Mouse (Mus musculus) CH12.LX (cell line): ENCODE results near the gene Mturn. TPM values are rescaled to one million over a fixed set of nuclear protein-coding genes. Genes with fewer than 3 reads are reported as not detected.

Experiments used
- DNase-seq: peaks from one replicate; pipeline ENCODE4 v3.0.0-alpha.2; 2013; ENCODE audit errors: extremely low read depth
- H3K27ac ChIP-seq: 2 replicates; pipeline ENCODE4 v1.5.1; 2012; ENCODE audit warnings: low read depth, mild to moderate bottlenecking, control low read depth, moderate library complexity; ENCODE audit not compliant: insufficient read depth
- H3K27me3 ChIP-seq: replicated peaks from 2 replicates; pipeline ENCODE3; 2012; ENCODE audit warnings: inconsistent platforms
- H3K36me3 ChIP-seq, 2 experiments: replicated peaks in 1 of 2; 2 replicates each; pipeline versions ENCODE3 to v1.6.1; 2012; ENCODE audit warnings: inconsistent platforms in 1 of 2, low read length in 1 of 2, mild to moderate bottlenecking in 1 of 2, mixed read lengths in 1 of 2, moderate library complexity in 1 of 2; ENCODE audit not compliant: control insufficient read depth in 1 of 2, insufficient read depth in 1 of 2
- H3K4me1 ChIP-seq, 2 experiments: 2 replicates each; pipeline ENCODE4 v1.6.1; 2012; ENCODE audit warnings: inconsistent platforms in 1 of 2, moderate library complexity in 1 of 2; ENCODE audit not compliant: insufficient read depth in 2 of 2, control insufficient read depth in 1 of 2
- H3K4me2 ChIP-seq: 2 replicates; pipeline ENCODE4 v1.6.1; 2012; ENCODE audit warnings: low read depth, mild to moderate bottlenecking, control low read depth; ENCODE audit not compliant: poor library complexity, insufficient read depth, severe bottlenecking
- H3K4me3 ChIP-seq, 3 experiments: fragments of 150-350 bp in 1 of 3; sonication (generic) in 1 of 3; replicated peaks in 1 of 3; 2 replicates each; pipeline versions ENCODE3 to v1.5.1; 2011 to 2012; ENCODE audit warnings: low read depth in 2 of 3, low read length in 2 of 3, mild to moderate bottlenecking in 2 of 3, moderate library complexity in 2 of 3, control low read depth in 1 of 3, improper control_type of control experiment in 1 of 3, inconsistent platforms in 1 of 3, mixed read lengths in 1 of 3; ENCODE audit not compliant: poor library complexity in 1 of 3
- H3K79me2 ChIP-seq: replicated peaks from 2 replicates; pipeline ENCODE4 v1.6.1; 2012; ENCODE audit warnings: mild to moderate bottlenecking, moderate library complexity; ENCODE audit not compliant: control insufficient read depth, poor library complexity, insufficient read depth, severe bottlenecking; ENCODE audit errors: extremely low read depth
- H3K9ac ChIP-seq: 2 replicates; pipeline ENCODE4 v1.6.1; 2012; ENCODE audit warnings: low read depth, mild to moderate bottlenecking, control low read depth, moderate library complexity; ENCODE audit not compliant: insufficient read depth
- H3K9me3 ChIP-seq: replicated peaks from 2 replicates; pipeline ENCODE3; 2012; ENCODE audit warnings: low read length, inconsistent platforms, mixed read lengths
- CHD2 ChIP-seq: IDR thresholded peaks from 2 replicates; pipeline ENCODE4 v1.6.1; 2011; ENCODE audit warnings: low read length, improper control_type of control experiment
- ELF1 ChIP-seq: IDR thresholded peaks from 2 replicates; pipeline ENCODE4 v1.6.1; 2014; ENCODE audit warnings: low read depth, mild to moderate bottlenecking, inconsistent platforms, low read length, improper control_type of control experiment
- EP300 ChIP-seq: IDR thresholded peaks from 2 replicates; pipeline ENCODE4 v1.6.1; 2011; ENCODE audit warnings: low read length, improper control_type of control experiment
- GABPA ChIP-seq: IDR thresholded peaks from 2 replicates; pipeline ENCODE4 v1.6.1; 2012; ENCODE audit warnings: low read depth, low read length, improper control_type of control experiment, inconsistent platforms; ENCODE audit not compliant: insufficient replicate concordance
- HCFC1 ChIP-seq: IDR thresholded peaks from 2 replicates; pipeline ENCODE4 v1.6.1; 2012; ENCODE audit warnings: low read depth, mild to moderate bottlenecking, inconsistent platforms, low read length, improper control_type of control experiment
- IRF4 ChIP-seq: IDR thresholded peaks from 2 replicates; pipeline ENCODE4 v1.6.1; 2014; ENCODE audit warnings: low read depth, mild to moderate bottlenecking, inconsistent platforms, low read length, improper control_type of control experiment
- KAT2A ChIP-seq: IDR thresholded peaks from 2 replicates; pipeline ENCODE4 v1.6.1; 2012; ENCODE audit warnings: low read length, improper control_type of control experiment, inconsistent platforms; ENCODE audit not compliant: insufficient replicate concordance
- MAX ChIP-seq: IDR thresholded peaks from 2 replicates; pipeline ENCODE4 v1.6.1; 2011; ENCODE audit warnings: low read length, improper control_type of control experiment
- MYC ChIP-seq: IDR thresholded peaks from 2 replicates; pipeline ENCODE4 v1.6.1; 2011; ENCODE audit warnings: low read depth, mild to moderate bottlenecking, improper control_type of control experiment, low read length
- POLR2A ChIP-seq: IDR thresholded peaks from 2 replicates; pipeline ENCODE4 v1.6.1; 2011; ENCODE audit warnings: low read depth, mild to moderate bottlenecking, improper control_type of control experiment, low read length
- POLR2AphosphoS2 ChIP-seq: IDR thresholded peaks from 2 replicates; pipeline ENCODE4 v1.6.1; 2011; ENCODE audit warnings: low read depth, low read length, improper control_type of control experiment
- RAD21 ChIP-seq: IDR thresholded peaks from 2 replicates; pipeline ENCODE4 v1.6.1; 2011; ENCODE audit warnings: low read depth, mild to moderate bottlenecking, low read length, improper control_type of control experiment, moderate library complexity
- RCOR1 ChIP-seq: conservative IDR thresholded peaks from 2 replicates; pipeline ENCODE4 v1.6.1; 2012; ENCODE audit warnings: low read depth, mild to moderate bottlenecking, inconsistent platforms, low read length, improper control_type of control experiment
- SIN3A ChIP-seq: IDR thresholded peaks from 2 replicates; pipeline ENCODE4 v1.6.1; 2012; ENCODE audit warnings: low read length, improper control_type of control experiment, inconsistent platforms
- SMC3 ChIP-seq: IDR thresholded peaks from 2 replicates; pipeline ENCODE4 v1.6.1; 2011; ENCODE audit warnings: low read depth, low read length, improper control_type of control experiment
- TBP ChIP-seq: conservative IDR thresholded peaks from 2 replicates; pipeline ENCODE4 v1.6.1; 2011; ENCODE audit warnings: low read depth, low read length, improper control_type of control experiment
- TCF12 ChIP-seq: IDR thresholded peaks from 2 replicates; pipeline ENCODE4 v1.6.1; 2014; ENCODE audit warnings: low read depth, mild to moderate bottlenecking, inconsistent platforms, low read length, improper control_type of control experiment
- USF1 ChIP-seq: IDR thresholded peaks from 2 replicates; pipeline ENCODE4 v1.6.1; 2014; ENCODE audit warnings: low read depth, mild to moderate bottlenecking, inconsistent platforms, low read length, improper control_type of control experiment
- USF2 ChIP-seq: conservative IDR thresholded peaks from 2 replicates; pipeline ENCODE4 v1.6.1; 2011; ENCODE audit warnings: low read depth, low read length, improper control_type of control experiment
- ZC3H11A ChIP-seq: IDR thresholded peaks from 2 replicates; pipeline ENCODE4 v1.6.1; 2012; ENCODE audit warnings: low read depth, mild to moderate bottlenecking, inconsistent platforms, low read length, improper control_type of control experiment
- ZKSCAN1 ChIP-seq: IDR thresholded peaks from 2 replicates; pipeline ENCODE4 v1.6.1; 2012; ENCODE audit warnings: low read depth, inconsistent platforms, low read length, improper control_type of control experiment, borderline replicate concordance
- ZNF384 ChIP-seq: IDR thresholded peaks from 2 replicates; pipeline ENCODE4 v1.6.1; 2012; ENCODE audit warnings: low read depth, low read length, improper control_type of control experiment, inconsistent platforms
- dilution Hi-C: fragments of 300-500 bp; cut with MboI; formaldehyde crosslinking; loops from 2 replicates; pipeline ENCODE4 v1.14.3; 2020; ENCODE audit warnings: low sequenced_read_pairs; ENCODE audit not compliant: extremely low pct_unique_long_range_greater_than_20kb, extremely low pct_ligation_motif_present
- in situ Hi-C: fragments of 300-500 bp; cut with MboI; formaldehyde crosslinking; loops from 3 replicates; pipeline ENCODE4 v1.14.3; 2019; ENCODE audit warnings: low sequenced_read_pairs, low pct_ligation_motif_present, low pct_unique_long_range_greater_than_20kb, mixed read lengths
- polyA plus RNA-seq: library from polyadenylated mRNA; unstranded; fragments of >175 nt; gene quantifications from 2 replicates; pipeline ENCODE4 v1.2.1, GENCODE M21; 2012; ENCODE audit warnings: low read depth; ENCODE audit not compliant: insufficient read length
- total RNA-seq, 2 experiments: library from RNA; depleted of rRNA; stranded (reverse); fragments of 300-350 nt in 1 of 2; fragments of >200 nt in 1 of 2; gene quantifications; 2 replicates each; pipeline ENCODE4 v1.2.3; 2012 to 2014

The Mturn gene
- total and polyA plus RNA-seq, 3 experiments = 0.06 to 0.25 (median 0.20) TPM

GRCm38 (mm10) chr6:54708646-54709045, 27.2 kb downstream of the Mturn start:
- H3K9ac ChIP-seq = no peak overlapping the region
- no peak overlapping the region for H3K27ac ChIP-seq
- no peak for DNase-seq
- no peak for TF ChIP-seq SIN3A
- no peak for TF ChIP-seq CHD2
- TF ChIP-seq MAX = no peak
- TF ChIP-seq RCOR1 = no peak
- no peak for TF ChIP-seq SMC3
- TF ChIP-seq HCFC1 = no peak
- no peak for TF ChIP-seq POLR2A
- TF ChIP-seq TCF12 = no peak
- TF ChIP-seq KAT2A = no peak
- TF ChIP-seq ELF1 = no peak
- TF ChIP-seq USF2 = no peak
- no peak for TF ChIP-seq ZNF384
- no peak for TF ChIP-seq MYC
- TF ChIP-seq EP300 = no peak
- no peak for TF ChIP-seq IRF4
- no peak for TF ChIP-seq RAD21
- no peak for TF ChIP-seq USF1
- no peak for TF ChIP-seq GABPA
- no peaks in the 10 kb centered on the region for H3K36me3 ChIP-seq
- H3K4me3 ChIP-seq = no peak overlapping the region
- dilution Hi-C loops = no loop called here
- H3K27me3 ChIP-seq = no peaks in the 10 kb centered on the region
- H3K79me2 ChIP-seq = no peaks in the 10 kb centered on the region
- peaks cover 4% of the 10 kb centered on the region for H3K9me3 ChIP-seq
- in situ Hi-C loops = loop anchor here (10.0 to 25.0 kb wide), 3 partner anchors 96 to 456 kb away; no protein-coding TSS in a partner anchor
- no peak overlapping the region for H3K4me2 ChIP-seq
- peaks cover 0 to 4% of the 10 kb centered on the region in 2 experiments; a peak in 2 of 4 replicates for H3K4me1 ChIP-seq

- Histone ChIP-seq H3K79me2 (no peaks in the 10 kb centered on the region), H3K36me3 (no peaks in the 10 kb centered on the region), H3K4me2 (peak overlapping the region; percentile 34), H3K9me3 (no peaks in the 10 kb centered on the region), H3K27me3 (no peaks in the 10 kb centered on the region), H3K4me3 (no peak overlapping the region), H3K4me1 (peaks cover 9 to 23% of the 10 kb centered on the region in 2 experiments), H3K9ac (0 out of 2 replicates have a peak overlapping the region, but pooled peaks have one; percentile 19), H3K27ac (no peak overlapping the region)
- no peak for TF ChIP-seq POLR2AphosphoS2
- no peak for TF ChIP-seq ZKSCAN1
- no peak for TF ChIP-seq TBP
- TF ChIP-seq ZC3H11A = no peak
- TF ChIP-seq KAT2A = no peak
- in situ Hi-C loops = loop anchor here (25.0 kb wide), 1 partner anchor 197 kb away; no protein-coding TSS in a partner anchor
- dilution Hi-C loops = no loop called here
- DNase-seq = no peak
Measured at GRCm38 (mm10) chr6:54715697-54716096, 34.3 kb downstream of the Mturn start.
